Comparison of ENCODE assay signal across 9 mouse cellular contexts in genomic region chr1:193315705-193316357, GRCm38 (mm10). TPM values are rescaled to one million over a fixed set of nuclear protein-coding genes. Genes with fewer than 3 reads are reported as not detected.
DNase-seq lines count a peak whose midpoint lies in the region; ATAC-seq and TF ChIP-seq lines count a peak whose summit lies in the region.
"Had no signal": no experiment of that assay in that cellular context is flagged by ENCODE, and none has a peak within 500 bp of the region (broad histone marks: within the 10 kb centered on the region; RNA-seq: fewer than 3 reads in every experiment).

No protein-coding gene starts in this region.

- H3K9me3 ChIP-seq in embryonic facial prominence, embryonic 14.5 days (ENCODE audit: control insufficient read depth, low read length), result no peaks in the 10 kb centered on the region
- H3K9me3 ChIP-seq in embryonic facial prominence, embryonic 10.5 days, result no peaks in the 10 kb centered on the region
- no peaks in the 10 kb centered on the region for H3K9me3 ChIP-seq in heart, embryonic 16.5 days (replicated peaks; ENCODE audit: control insufficient read depth, low read length)
- H3K9me3 ChIP-seq: limb, embryonic 12.5 days had no signal

- 67% methylated on average over 5 of the region's 5 CpGs for WGBS in embryonic facial prominence, embryonic 14.5 days
- WGBS in embryonic facial prominence, embryonic 10.5 days, result 79% methylated on average over 5 of the region's 5 CpGs
- 20% methylated on average over 5 of the region's 5 CpGs for WGBS in heart, embryonic 16.5 days

- H3K27ac ChIP-seq in embryonic facial prominence, embryonic 14.5 days (replicated peaks; ENCODE audit: low read depth, low read length), result no peak overlapping the region; the same call in 1 of the 2 replicates
- H3K27ac ChIP-seq in embryonic facial prominence, embryonic 10.5 days (replicated peaks), result no peak overlapping the region
- H3K27ac ChIP-seq in cortical plate, adult 2 months (ENCODE audit: insufficient read depth, low read length), result peak overlapping the region; percentile 20; the same call in 1 of the 2 replicates
- H3K27ac ChIP-seq in heart, embryonic 16.5 days (ENCODE audit: low read length), result peak overlapping the region; percentile 96
- H3K27ac ChIP-seq: limb, embryonic 12.5 days had no signal

- intact Hi-C loops in left cerebral cortex, postnatal 10 days (cut with DNase I), result no loop called here

- TF ChIP-seq CTCF in cortical plate, adult 2 months (IDR thresholded peaks at IDR 0.05; ENCODE audit: extremely low read depth, insufficient read depth, low read length), result no peak

- H3K4me2 ChIP-seq in embryonic facial prominence, embryonic 14.5 days (ENCODE audit: low read depth, low read length), result no peak overlapping the region
- H3K4me2 ChIP-seq in heart, embryonic 16.5 days (ENCODE audit: low read depth, low read length), result no peak overlapping the region
- H3K4me2 ChIP-seq: limb, embryonic 12.5 days had no signal

- 0 out of 2 replicates have a peak, but pooled peaks have one; percentile 17 for ATAC-seq in embryonic facial prominence, embryonic 14.5 days (ENCODE audit: low read depth)
- ATAC-seq in heart, embryonic 16.5 days (replicated peaks; ENCODE audit: extremely low read depth, insufficient read depth, low FRiP score), result peak; percentile 88

- TF ChIP-seq POLR2A in cortical plate, adult 2 months (IDR thresholded peaks at IDR 0.05; ENCODE audit: extremely low read depth, insufficient read depth, low read length), result no peak

- H3K4me3 ChIP-seq in embryonic facial prominence, embryonic 14.5 days (ENCODE audit: low read depth, low read length), result no peak overlapping the region
- H3K4me3 ChIP-seq in embryonic facial prominence, embryonic 10.5 days, result no peak overlapping the region
- no peak overlapping the region for H3K4me3 ChIP-seq in cortical plate, adult 2 months (ENCODE audit: insufficient read depth, low read length)
- H3K4me3 ChIP-seq in heart, embryonic 16.5 days (ENCODE audit: low read length), result no peak overlapping the region
- H3K4me3 ChIP-seq: limb, embryonic 12.5 days had no signal

- H3K27me3 ChIP-seq in embryonic facial prominence, embryonic 14.5 days (replicated peaks; ENCODE audit: control insufficient read depth, insufficient read depth, low read length), result no peaks in the 10 kb centered on the region
- H3K27me3 ChIP-seq in embryonic facial prominence, embryonic 10.5 days (replicated peaks; ENCODE audit: low read depth, poor library complexity, severe bottlenecking), result no peaks in the 10 kb centered on the region
- no peaks in the 10 kb centered on the region for H3K27me3 ChIP-seq in heart, embryonic 16.5 days (ENCODE audit: control insufficient read depth, insufficient read depth, low read length)
- H3K27me3 ChIP-seq: limb, embryonic 12.5 days had no signal

- H3K9ac ChIP-seq in embryonic facial prominence, embryonic 14.5 days (ENCODE audit: low read depth, low read length), result no peak overlapping the region
- H3K9ac ChIP-seq in heart, embryonic 16.5 days (ENCODE audit: low read length), result peak overlapping the region; percentile 35
- H3K9ac ChIP-seq: limb, embryonic 12.5 days had no signal

- peak; percentile 75 for DNase-seq in embryonic facial prominence, embryonic 14.5 days (ENCODE audit: low spot score)
- no peak for DNase-seq in embryonic facial prominence, embryonic 10.5 days (ENCODE audit: low spot score)
- peak; percentile 23 for DNase-seq in MN1 (ENCODE audit: low spot score)
- peak; percentile 78 to 79 for DNase-seq in left cerebral cortex, postnatal 10 days (ENCODE audit: extremely low spot score in 1 of 2, low spot score in 2 of 2)
- peak; percentile 95 for DNase-seq in skeletal muscle tissue, adult 2 months (ENCODE audit: low read depth, low spot score)
- no peak for DNase-seq in thymus, postnatal 36 days

- H3K36me3 ChIP-seq in embryonic facial prominence, embryonic 14.5 days (ENCODE audit: control insufficient read depth, insufficient read depth, low read length), result no peaks in the 10 kb centered on the region
- H3K36me3 ChIP-seq in embryonic facial prominence, embryonic 10.5 days (replicated peaks), result no peaks in the 10 kb centered on the region
- no peaks in the 10 kb centered on the region for H3K36me3 ChIP-seq in heart, embryonic 16.5 days (ENCODE audit: control insufficient read depth, insufficient read depth)
- H3K36me3 ChIP-seq: limb, embryonic 12.5 days had no signal

- peaks cover 3% of the 10 kb centered on the region; the same call in 1 of the 2 replicates for H3K4me1 ChIP-seq in embryonic facial prominence, embryonic 14.5 days (ENCODE audit: control insufficient read depth, insufficient read depth, low read length)
- H3K4me1 ChIP-seq in embryonic facial prominence, embryonic 10.5 days, result peaks cover 8% of the 10 kb centered on the region; the same call in 1 of the 2 replicates
- peaks cover 9% of the 10 kb centered on the region for H3K4me1 ChIP-seq in cortical plate, adult 2 months (ENCODE audit: control insufficient read depth, insufficient read depth, low read length)
- peaks cover 33% of the 10 kb centered on the region for H3K4me1 ChIP-seq in heart, embryonic 16.5 days (ENCODE audit: control insufficient read depth, insufficient read depth, low read length)

RNA-seq across cellular contexts. Expression of gene G0s2, which starts 42.8 kb away (rescaled TPM):
- polyA plus RNA-seq in embryonic facial prominence, embryonic 14.5 days (2014; fragmentation: Nextera tagmentation; extraction: Ambion mirVana), result 42.6 and 57.8 TPM in 2 replicates
- polyA plus RNA-seq in embryonic facial prominence, embryonic 10.5 days (2016; fragmentation: Nextera tagmentation; extraction: Ambion mirVana), result 7.0 and 7.7 TPM in 2 replicates
- 20.8 and 22.6 TPM in 2 replicates for polyA plus RNA-seq in cortical plate, adult 2 months (2012; rRNA removed)
- 118 and 147 TPM in 2 replicates for polyA plus RNA-seq in heart, embryonic 16.5 days (2015; fragmentation: Nextera tagmentation; extraction: Ambion mirVana)
- 1 to 10 TPM; 4.7 to 6.2 TPM for total RNA-seq in left cerebral cortex, postnatal 10 days (2021)

RNA-seq across cellular contexts. Expression of gene Hsd11b1, which starts 52.0 kb away (rescaled TPM):
- 2.5 and 2.8 TPM in 2 replicates for polyA plus RNA-seq in embryonic facial prominence, embryonic 14.5 days (2014; fragmentation: Nextera tagmentation; extraction: Ambion mirVana)
- 0.41 TPM in 1 of 2 replicates, not detected in the other for polyA plus RNA-seq in embryonic facial prominence, embryonic 10.5 days (2016; fragmentation: Nextera tagmentation; extraction: Ambion mirVana)
- 39.5 and 44.8 TPM in 2 replicates for polyA plus RNA-seq in cortical plate, adult 2 months (2012; rRNA removed)
- 3.7 and 9.5 TPM in 2 replicates for polyA plus RNA-seq in heart, embryonic 16.5 days (2015; fragmentation: Nextera tagmentation; extraction: Ambion mirVana)
- 10 to 100 TPM; 15.6 to 16.5 TPM for total RNA-seq in left cerebral cortex, postnatal 10 days (2021)

RNA-seq across cellular contexts. Expression of gene Camk1g, which starts 54.3 kb away (rescaled TPM):
- 11.9 and 13.1 TPM in 2 replicates for polyA plus RNA-seq in embryonic facial prominence, embryonic 14.5 days (2014; fragmentation: Nextera tagmentation; extraction: Ambion mirVana)
- polyA plus RNA-seq in embryonic facial prominence, embryonic 10.5 days (2016; fragmentation: Nextera tagmentation; extraction: Ambion mirVana), result 15.6 and 17.5 TPM in 2 replicates
- 34.4 and 34.5 TPM in 2 replicates for polyA plus RNA-seq in cortical plate, adult 2 months (2012; rRNA removed)
- 13.6 and 16.6 TPM in 2 replicates for polyA plus RNA-seq in heart, embryonic 16.5 days (2015; fragmentation: Nextera tagmentation; extraction: Ambion mirVana)
- 10 to 100 TPM; 38.9 TPM for total RNA-seq in left cerebral cortex, postnatal 10 days (2021)

Comparison
In these comparisons a context has a peak if more than half of its experiments do, and no peak if none do; other contexts are left out.
1. DNase-seq: peak in embryonic facial prominence, embryonic 14.5 days (single experiment), MN1 (single experiment), left cerebral cortex, postnatal 10 days (2 of 2) and skeletal muscle tissue, adult 2 months (single experiment); none in embryonic facial prominence, embryonic 10.5 days (single experiment) and thymus, postnatal 36 days (0 of 2).
2. H3K27ac ChIP-seq: peak in cortical plate, adult 2 months (single experiment) and heart, embryonic 16.5 days (single experiment); none in embryonic facial prominence, embryonic 14.5 days (single experiment) and embryonic facial prominence, embryonic 10.5 days (single experiment).